Mouse (Mus musculus): ENCODE data around the gene Nsun7.

GRCm38 (mm10) chr5:66262475-66262874, 2.8 kb downstream of the Nsun7 start:
- no peak for TF ChIP-seq POLR2A (IDR thresholded peaks at IDR 0.05; ENCODE audit: borderline replicate concordance, extremely low read depth, insufficient read depth, insufficient read length, poor library complexity, severe bottlenecking)
- TF ChIP-seq CTCF (IDR thresholded peaks at IDR 0.05; ENCODE audit: borderline replicate concordance, extremely low read depth, insufficient read depth, insufficient read length), result no peak
